Mouse (Mus musculus): ENCODE data around the gene Lmtk2.

The Lmtk2 gene

GRCm38 (mm10) chr5:144109201-144109600 lies 9.0 kb downstream of the Lmtk2 start:
- DNase-seq (ENCODE audit: low read depth, low spot score), result no peak

GRCm38 (mm10) chr5:144112574-144113438 lies 12.6 kb downstream of the Lmtk2 start:
- no peak for DNase-seq (ENCODE audit: low read depth, low spot score)

GRCm38 (mm10) chr5:144114068-144114467 lies 13.8 kb downstream of the Lmtk2 start:
- DNase-seq (ENCODE audit: low read depth, low spot score), result no peak

GRCm38 (mm10) chr5:144114970-144115627 lies 14.9 kb downstream of the Lmtk2 start:
- no peak for DNase-seq (ENCODE audit: low read depth, low spot score)

- DNase-seq (ENCODE audit: low read depth, low spot score), result no peak
Observed at GRCm38 (mm10) chr5:144115628-144115977, 15.4 kb downstream of the Lmtk2 start.

GRCm38 (mm10) chr5:144118271-144118670 lies 18.0 kb downstream of the Lmtk2 start:
- no peak for DNase-seq (ENCODE audit: low read depth, low spot score)

GRCm38 (mm10) chr5:144119286-144119685 lies 19.1 kb downstream of the Lmtk2 start:
- no peak for DNase-seq (ENCODE audit: low read depth, low spot score)

- DNase-seq (ENCODE audit: low read depth, low spot score), result no peak
Observed at GRCm38 (mm10) chr5:144121489-144121888, 21.3 kb downstream of the Lmtk2 start.

GRCm38 (mm10) chr5:144125979-144126755 lies 25.9 kb downstream of the Lmtk2 start:
- DNase-seq (ENCODE audit: low read depth, low spot score), result no peak

- DNase-seq (ENCODE audit: low read depth, low spot score), result no peak
Observed at GRCm38 (mm10) chr5:144143531-144143930, 43.3 kb downstream of the Lmtk2 start.

GRCm38 (mm10) chr5:144146898-144147297 lies 46.7 kb downstream of the Lmtk2 start:
- DNase-seq (ENCODE audit: low read depth, low spot score), result no peak

- DNase-seq (ENCODE audit: low read depth, low spot score), result no peak
Observed at GRCm38 (mm10) chr5:144149530-144149929, 49.3 kb downstream of the Lmtk2 start.

GRCm38 (mm10) chr5:144151270-144151669 lies 51.0 kb downstream of the Lmtk2 start:
- no peak for DNase-seq (ENCODE audit: low read depth, low spot score)

GRCm38 (mm10) chr5:144154528-144154927 lies 54.3 kb downstream of the Lmtk2 start:
- DNase-seq (ENCODE audit: low read depth, low spot score), result peak; percentile 60

- peak; percentile 40 for DNase-seq (ENCODE audit: low read depth, low spot score)
Observed at GRCm38 (mm10) chr5:144158604-144159003, 58.4 kb downstream of the Lmtk2 start.

- no peak for DNase-seq (ENCODE audit: low read depth, low spot score)
Observed at GRCm38 (mm10) chr5:144159137-144159536, 58.9 kb downstream of the Lmtk2 start.

- DNase-seq (ENCODE audit: low read depth, low spot score), result no peak
Observed at GRCm38 (mm10) chr5:144162080-144162812, 62.0 kb downstream of the Lmtk2 start.

- DNase-seq (ENCODE audit: low read depth, low spot score), result no peak
Observed at GRCm38 (mm10) chr5:144162813-144163517, 62.7 kb downstream of the Lmtk2 start.

- DNase-seq (ENCODE audit: low read depth, low spot score), result no peak
Observed at GRCm38 (mm10) chr5:144165756-144166155, 65.5 kb downstream of the Lmtk2 start.

- no peak for DNase-seq (ENCODE audit: low read depth, low spot score)
Observed at GRCm38 (mm10) chr5:144169275-144169975, 69.2 kb downstream of the Lmtk2 start.

Data from brain, embryonic 18.5 days (tissue).